Mouse (Mus musculus) retina, postnatal 7 days (tissue): Measurements from ENCODE around the gene Cyp46a1.

Experiments used
- DNase-seq: peaks from one replicate; pipeline ENCODE4 v3.0.0-alpha.2; 2012; ENCODE audit warnings: low read depth, low spot score

Cyp46a1 gene

DNA sequence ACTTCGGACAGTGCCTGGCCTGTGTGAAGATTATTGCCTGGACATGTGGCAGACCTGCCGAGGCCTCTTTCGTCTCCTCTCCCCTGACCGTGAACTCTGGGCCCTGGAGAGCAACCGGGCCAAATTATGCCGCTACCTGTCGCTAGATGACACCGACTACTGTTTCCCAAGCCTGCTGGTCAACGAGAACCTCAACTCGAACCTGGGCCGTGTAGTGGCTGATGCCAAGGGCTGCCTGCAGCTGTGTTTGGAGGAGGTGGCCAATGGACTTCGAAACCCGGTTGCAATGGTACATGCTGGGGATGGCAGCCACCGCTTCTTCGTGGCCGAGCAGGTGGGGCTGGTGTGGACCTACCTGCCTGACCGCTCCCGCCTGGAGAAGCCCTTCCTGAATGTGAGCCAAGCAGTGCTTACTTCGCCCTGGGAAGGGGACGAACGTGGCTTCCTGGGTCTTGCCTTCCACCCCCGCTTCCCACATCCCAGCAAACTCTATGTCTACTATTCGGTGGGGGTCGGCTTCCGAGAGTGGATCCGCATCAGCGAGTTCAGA, 22.4 kb upstream of the Cyp46a1 start:
- DNase-seq: no peak

DNA sequence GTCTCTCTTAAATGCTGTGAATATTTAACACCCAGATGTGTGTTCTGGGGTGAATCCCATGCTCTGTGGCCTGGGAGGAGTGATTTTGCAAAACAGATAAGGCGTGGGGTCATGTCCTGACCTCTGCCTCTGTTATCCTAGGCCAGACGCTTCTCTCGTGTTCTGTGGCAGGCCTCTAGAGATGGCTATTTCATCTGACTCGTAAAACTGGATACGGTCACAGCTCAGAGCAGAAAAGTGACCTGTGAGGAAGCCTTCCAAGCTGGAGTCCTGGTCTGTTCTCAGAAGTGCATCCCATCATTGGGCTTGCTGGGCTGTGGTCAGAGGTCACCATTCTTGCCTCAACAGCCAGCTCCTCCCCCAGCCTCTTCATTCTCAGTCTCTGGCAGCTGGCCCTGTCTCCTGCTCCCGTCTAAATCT, 21.7 kb upstream of the Cyp46a1 start:
- DNase-seq: no peak

DNA sequence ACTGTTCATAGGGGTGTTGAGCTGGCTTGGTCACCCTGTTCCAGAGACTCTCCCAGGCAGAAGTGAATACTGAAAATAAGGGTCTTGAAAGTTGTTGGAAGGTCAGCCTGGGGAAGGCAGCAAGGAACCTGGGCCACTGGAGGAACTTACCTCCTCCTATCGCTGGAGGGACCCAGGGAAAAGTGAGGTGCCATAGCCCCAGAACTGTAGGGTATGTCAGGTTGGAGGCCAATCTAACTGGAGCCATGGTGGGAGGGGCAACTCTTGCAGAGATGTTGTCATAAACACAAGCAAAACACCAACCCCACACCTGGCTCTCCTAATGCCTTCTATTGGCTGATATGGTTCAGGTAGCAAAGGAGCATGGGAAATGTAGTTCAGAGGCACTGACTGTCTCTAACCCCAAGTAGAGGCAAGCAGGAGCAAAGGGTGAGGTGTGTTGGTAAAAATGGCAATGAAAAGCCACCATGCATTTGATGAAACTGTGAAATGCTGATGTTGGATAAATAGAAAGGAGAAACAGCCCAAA, 20.9 kb upstream of the Cyp46a1 start:
- DNase-seq: no peak

- DNase-seq: no peak
Measured at GRCm38 (mm10) chr12:108315818-108316217, 18.4 kb upstream of the Cyp46a1 start.

- no peak for DNase-seq
Measured at GRCm38 (mm10) chr12:108316655-108317054, 17.5 kb upstream of the Cyp46a1 start.

DNA sequence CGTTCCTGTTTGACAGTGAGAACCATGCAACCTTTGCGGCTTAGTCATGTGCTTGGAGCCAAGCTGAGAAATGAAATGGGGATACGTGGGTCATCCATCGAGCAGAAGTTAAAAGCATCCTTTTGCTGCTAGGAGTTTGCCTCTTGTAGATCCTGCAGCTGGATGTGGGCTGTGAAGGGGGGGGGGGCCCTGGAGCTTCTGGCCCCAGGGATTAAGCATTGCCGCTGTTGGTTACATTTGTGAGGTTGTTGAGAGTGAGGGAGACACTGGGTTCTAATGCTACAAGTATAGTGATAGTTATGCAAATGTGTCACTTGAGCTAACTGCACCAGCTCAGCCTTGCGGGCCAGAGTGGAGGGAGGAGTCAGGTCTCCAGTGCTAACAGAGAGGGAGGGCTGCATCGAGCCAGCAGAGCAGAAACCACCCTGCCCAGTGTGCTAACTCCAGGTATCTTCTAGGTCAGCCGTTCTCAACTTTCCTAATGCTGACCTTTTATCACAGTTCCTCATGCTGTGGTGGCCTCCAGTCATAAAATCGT, 16.9 kb upstream of the Cyp46a1 start:
- DNase-seq: no peak

GRCm38 (mm10) chr12:108317826-108318430, 16.3 kb upstream of the Cyp46a1 start:
- no peak for DNase-seq

DNA sequence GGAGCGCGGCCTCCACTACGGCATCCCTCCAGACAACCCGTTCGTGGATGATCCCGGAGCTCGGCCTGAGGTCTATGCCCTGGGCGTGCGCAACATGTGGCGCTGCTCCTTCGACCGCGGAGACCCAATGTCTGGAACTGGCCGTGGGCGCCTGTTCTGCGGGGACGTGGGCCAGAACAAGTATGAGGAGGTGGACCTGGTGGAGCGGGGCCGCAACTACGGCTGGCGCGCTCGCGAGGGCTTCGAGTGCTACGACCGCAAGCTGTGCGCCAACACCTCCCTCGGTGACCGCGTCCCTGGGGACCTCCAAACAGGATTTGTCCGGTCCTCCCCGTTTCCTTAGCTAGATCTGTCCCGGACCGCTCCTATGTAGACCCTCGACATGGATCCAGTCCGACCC, 15.7 kb upstream of the Cyp46a1 start:
- no peak for DNase-seq

DNA sequence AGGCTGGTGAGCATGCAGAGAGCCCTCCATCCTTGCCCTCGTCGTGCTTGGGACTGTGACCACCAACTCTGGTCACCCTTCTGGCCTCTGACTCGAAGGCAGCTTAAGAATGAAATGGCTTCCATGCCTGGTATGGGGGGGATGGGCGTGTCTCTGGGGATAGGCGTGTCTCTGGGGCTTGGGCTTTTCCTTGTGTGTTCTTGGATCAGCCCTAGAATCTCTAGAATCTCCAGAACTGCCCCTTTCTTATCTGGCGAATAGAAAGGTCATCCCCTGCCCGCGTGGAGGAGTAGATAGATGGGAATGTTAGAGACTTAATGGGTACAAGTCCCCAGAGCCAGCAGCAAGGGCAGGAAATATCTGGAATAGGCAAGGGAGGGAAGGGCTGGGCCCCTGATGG, 14.1 kb upstream of the Cyp46a1 start:
- DNase-seq: no peak

- DNase-seq: no peak
Measured at GRCm38 (mm10) chr12:108326401-108326800, 7.8 kb upstream of the Cyp46a1 start.

DNA sequence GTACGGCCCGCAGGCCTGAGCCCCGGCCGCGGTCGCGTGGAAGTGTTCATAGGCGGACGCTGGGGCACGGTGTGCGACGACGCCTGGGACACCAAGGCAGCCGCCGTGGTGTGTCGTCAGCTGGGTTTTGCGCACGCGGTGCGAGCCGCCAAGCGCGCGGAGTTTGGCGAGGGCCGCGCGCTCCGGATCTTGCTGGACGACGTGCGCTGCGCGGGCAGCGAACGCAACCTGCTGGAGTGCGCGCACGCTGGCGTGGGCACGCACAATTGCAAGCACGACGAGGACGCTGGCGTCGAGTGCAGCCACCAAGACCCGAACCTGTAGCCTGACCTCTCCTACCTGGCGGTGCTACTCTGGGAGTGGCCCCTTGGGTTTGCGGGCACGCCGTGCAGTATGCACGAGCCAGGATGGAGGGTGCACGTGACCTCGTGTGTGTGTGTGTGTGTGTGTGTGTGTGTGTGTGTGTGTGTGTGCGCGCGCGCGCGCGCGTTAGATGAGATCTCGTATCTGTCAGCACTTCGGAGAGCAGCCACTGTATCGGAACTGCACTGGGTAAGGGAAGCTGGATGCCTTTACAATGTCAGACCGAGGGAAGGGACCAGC, 6.2 kb upstream of the Cyp46a1 start:
- peak; percentile 58 for DNase-seq

- peak; percentile 69 for DNase-seq
Measured at GRCm38 (mm10) chr12:108333056-108333455, 1.1 kb upstream of the Cyp46a1 start.

DNA sequence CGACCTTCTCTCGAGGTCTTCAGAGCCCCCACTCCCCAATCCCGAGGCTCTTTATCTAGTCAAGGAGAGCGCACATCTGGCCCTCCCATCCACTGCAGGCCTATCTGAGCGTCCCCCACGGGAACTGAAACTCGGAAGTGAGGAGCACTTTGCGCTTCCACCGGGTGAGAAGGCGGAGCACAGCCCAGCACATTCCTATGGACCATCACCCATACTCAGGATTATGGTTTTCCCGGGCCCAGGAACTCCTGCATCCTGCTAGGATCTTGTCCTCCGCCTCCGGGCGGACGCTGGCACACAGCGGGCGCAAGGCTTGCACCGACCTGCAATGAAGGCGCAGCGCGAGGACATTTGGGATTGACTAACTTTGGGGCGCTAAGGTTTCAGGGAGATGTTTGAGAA, 699 bp upstream of the Cyp46a1 start:
- no peak for DNase-seq

DNA sequence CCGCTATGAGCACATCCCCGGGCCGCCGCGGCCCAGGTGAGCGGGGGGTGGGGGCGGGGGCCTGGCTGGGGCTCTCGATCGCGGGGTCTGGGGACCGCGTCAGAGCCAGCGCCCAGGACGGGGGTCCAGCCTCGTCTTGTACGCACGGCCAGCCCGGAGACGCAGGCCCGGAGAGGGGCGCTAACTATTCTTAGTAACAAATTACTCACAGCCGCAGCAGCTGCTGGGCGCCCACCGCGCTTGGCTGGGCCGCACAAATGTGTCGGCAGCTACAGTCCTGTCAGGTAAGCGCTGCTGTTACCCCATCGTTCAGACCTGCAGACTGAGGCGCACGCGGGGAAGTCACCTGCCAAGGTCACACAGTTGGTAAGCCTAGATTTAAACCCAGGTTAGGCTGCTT, 348 bp downstream of the Cyp46a1 start:
- no peak for DNase-seq

GRCm38 (mm10) chr12:108338572-108339190, 4.5 kb downstream of the Cyp46a1 start:
- peak; percentile 37 for DNase-seq

GRCm38 (mm10) chr12:108348151-108348550, 14.0 kb downstream of the Cyp46a1 start:
- DNase-seq: no peak

DNA sequence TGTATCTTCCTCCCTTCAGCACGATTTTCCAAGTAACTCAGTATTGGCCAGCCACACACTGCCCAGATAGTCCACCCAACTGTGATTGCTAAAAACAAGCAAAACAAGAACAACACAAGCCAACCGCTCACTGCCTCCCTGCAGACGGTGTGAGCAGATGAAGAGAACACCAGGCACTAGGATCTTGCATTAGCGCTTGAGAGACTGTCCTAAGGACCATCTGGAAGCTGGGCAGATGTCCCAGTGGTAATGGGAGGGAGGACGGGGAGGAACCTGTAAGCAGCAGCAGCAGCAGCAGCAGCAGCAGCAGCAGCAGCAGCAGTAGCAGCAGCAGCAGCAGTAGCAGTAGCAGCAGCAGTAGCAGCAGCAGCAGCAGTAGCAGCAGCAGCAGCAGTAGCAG, 14.8 kb downstream of the Cyp46a1 start:
- DNase-seq: no peak

DNA sequence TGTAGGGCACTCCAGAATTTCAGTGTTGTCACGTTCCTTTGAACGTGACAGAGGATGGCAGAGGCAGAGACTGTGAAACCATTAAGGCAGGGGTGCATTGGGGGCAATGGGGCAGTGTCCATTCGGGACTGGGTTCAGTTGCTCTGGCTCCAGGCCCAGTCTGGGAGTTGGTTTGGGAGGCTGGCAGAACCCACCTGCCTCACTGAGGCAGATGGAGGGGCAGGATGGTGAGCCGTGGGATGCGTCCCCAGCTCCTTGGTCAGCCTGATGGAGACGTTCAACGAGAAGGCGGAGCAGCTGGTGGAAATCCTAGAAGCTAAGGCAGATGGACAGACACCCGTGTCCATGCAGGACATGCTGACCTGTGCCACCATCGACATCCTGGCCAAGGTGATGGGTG, 16.8 kb downstream of the Cyp46a1 start:
- no peak for DNase-seq

DNA sequence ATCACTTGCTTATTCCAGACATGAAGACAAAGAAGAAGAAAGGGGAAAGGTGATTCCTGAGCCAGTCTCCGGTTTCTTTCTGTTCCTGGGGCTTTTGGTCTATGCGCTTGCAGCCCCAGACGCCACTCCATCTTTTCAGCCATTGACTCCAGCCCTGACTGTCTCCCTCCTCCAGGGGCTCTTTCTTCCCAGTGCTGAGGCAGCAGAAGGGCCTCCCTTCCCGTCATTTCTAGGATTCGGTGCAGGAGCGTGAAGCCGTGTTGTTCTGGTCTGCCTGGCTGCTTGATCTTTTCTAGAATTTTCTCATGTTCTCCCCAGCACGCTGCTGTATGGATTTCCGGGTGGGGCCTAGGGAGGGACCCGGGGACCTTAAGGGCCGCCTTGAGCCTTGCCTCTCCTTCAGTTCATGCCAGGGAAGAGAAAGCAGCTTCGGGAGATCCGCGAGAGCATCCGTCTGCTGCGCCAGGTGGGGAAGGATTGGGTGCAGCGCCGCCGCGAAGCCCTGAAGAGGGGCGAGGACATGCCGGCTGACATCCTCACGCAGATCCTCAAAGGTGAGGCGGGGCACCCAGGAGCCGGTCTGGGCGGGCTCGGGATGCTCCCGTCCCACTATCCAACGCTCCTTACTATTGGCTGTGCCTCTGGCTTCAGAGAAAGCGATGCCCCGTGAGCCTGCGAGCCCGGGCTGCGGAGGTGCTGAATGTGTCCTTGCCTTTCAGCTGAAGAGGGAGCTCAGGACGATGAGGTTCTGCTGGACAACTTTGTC, 18.4 kb downstream of the Cyp46a1 start:
- no peak for DNase-seq

GRCm38 (mm10) chr12:108354284-108354683, 20.1 kb downstream of the Cyp46a1 start:
- no peak for DNase-seq

DNA sequence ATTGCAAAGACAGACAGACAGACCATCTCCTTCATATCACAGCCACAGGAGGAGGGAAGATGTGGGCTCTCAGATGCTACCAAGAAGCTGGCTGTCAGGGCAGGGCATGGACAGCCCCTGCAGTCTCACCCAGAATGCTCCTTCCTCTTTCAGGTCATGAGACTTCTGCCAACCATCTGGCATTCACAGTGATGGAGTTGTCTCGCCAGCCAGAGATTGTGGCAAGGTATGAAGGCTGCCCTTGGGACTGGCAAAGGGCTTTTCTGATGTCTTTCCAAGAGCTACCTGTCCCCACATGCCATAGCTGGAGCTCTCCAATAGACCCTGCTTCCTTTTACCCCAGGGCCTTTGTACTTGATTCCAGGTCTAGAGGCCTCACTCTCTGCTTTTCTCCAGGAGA, 21.1 kb downstream of the Cyp46a1 start:
- DNase-seq: no peak

- no peak for DNase-seq
Measured at GRCm38 (mm10) chr12:108355986-108356385, 21.8 kb downstream of the Cyp46a1 start.
